In genomic region chr7:34388445-34389276, GRCm38 (mm10) we compare ENCODE assay signal across 8 mouse cellular contexts. TPM values are rescaled to one million over a fixed set of nuclear protein-coding genes. Genes with fewer than 3 reads are reported as not detected.
DNase-seq lines count a peak whose midpoint lies in the region; ATAC-seq and TF ChIP-seq lines count a peak whose summit lies in the region.

No protein-coding gene starts in this region.

- no peak for TF ChIP-seq EP300 in lung, postnatal 0 days (IDR thresholded peaks at IDR 0.05)

- peak; percentile 62 for DNase-seq in c-Kit-positive CD71-positive TER-119-positive erythroid progenitor cells, embryonic 14.5 days (ENCODE audit: low spot score)
- DNase-seq in heart, postnatal 14 days: peak; percentile 77 to 79
- peak; percentile 58 to 68 for DNase-seq in layer of hippocampus, adult 18-20 months (ENCODE audit: low spot score in 2 of 2)
- DNase-seq in lung, postnatal 0 days (ENCODE audit: low spot score): peak; percentile 82
- DNase-seq in ovary, adult 18-20 months (ENCODE audit: low spot score): peak; percentile 30
- peak; percentile 72 for DNase-seq in thymus, postnatal 0 days (ENCODE audit: low spot score)

- peak overlapping the region; percentile 99 for H3K9ac ChIP-seq in forebrain, embryonic 13.5 days
- peak overlapping the region; percentile 96 for H3K9ac ChIP-seq in lung, postnatal 0 days (replicated peaks; ENCODE audit: low read depth)

- peak overlapping the region; percentile 75 for H3K4me2 ChIP-seq in forebrain, embryonic 13.5 days
- H3K4me2 ChIP-seq in lung, postnatal 0 days (replicated peaks; ENCODE audit: low read depth, low read length): peak overlapping the region; percentile 71

- no peaks in the 10 kb centered on the region for H3K9me3 ChIP-seq in E14TG2a.4 (ENCODE audit: low read length)
- no peaks in the 10 kb centered on the region for H3K9me3 ChIP-seq in forebrain, embryonic 13.5 days (replicated peaks)
- no peaks in the 10 kb centered on the region for H3K9me3 ChIP-seq in lung, postnatal 0 days (ENCODE audit: low read length)

- H3K4me1 ChIP-seq in E14TG2a.4 (replicated peaks; ENCODE audit: low read depth, low read length): peaks cover 57% of the 10 kb centered on the region
- peaks cover 45% of the 10 kb centered on the region for H3K4me1 ChIP-seq in forebrain, embryonic 13.5 days
- peaks cover 10% of the 10 kb centered on the region; the same call in 1 of the 2 replicates for H3K4me1 ChIP-seq in lung, postnatal 0 days (ENCODE audit: insufficient read depth, low read depth, low read length)

- under 1% methylated on average over 63 of the region's 64 CpGs for WGBS in forebrain, embryonic 13.5 days
- under 1% methylated on average over 58 of the region's 64 CpGs for WGBS in lung, postnatal 0 days

- H3K4me3 ChIP-seq in E14TG2a.4 (replicated peaks; ENCODE audit: low read length): peak overlapping the region; percentile 98
- H3K4me3 ChIP-seq in forebrain, embryonic 13.5 days: peak overlapping the region; percentile 93
- peak overlapping the region; percentile 96 for H3K4me3 ChIP-seq in lung, postnatal 0 days (ENCODE audit: low read depth, low read length)

- H3K36me3 ChIP-seq in E14TG2a.4 (ENCODE audit: insufficient read depth, low read length): peaks cover 26% of the 10 kb centered on the region
- no peaks in the 10 kb centered on the region for H3K36me3 ChIP-seq in forebrain, embryonic 13.5 days (ENCODE audit: poor library complexity, severe bottlenecking)
- H3K36me3 ChIP-seq in lung, postnatal 0 days (ENCODE audit: insufficient read depth, low read length): no peaks in the 10 kb centered on the region

- peak overlapping the region; percentile 98 for H3K27ac ChIP-seq in forebrain, embryonic 13.5 days
- peak overlapping the region; percentile 99 for H3K27ac ChIP-seq in lung, postnatal 0 days (ENCODE audit: low read length)

- no peak for TF ChIP-seq CTCF in E14TG2a.4 (conservative IDR thresholded peaks at IDR 0.05; ENCODE audit: low read length)
- TF ChIP-seq CTCF in lung, postnatal 0 days (IDR thresholded peaks at IDR 0.05): no peak

- intact Hi-C loops in heart, postnatal 14 days (cut with DNase I): no loop called here

- no peak for ATAC-seq in forebrain, embryonic 13.5 days
- peak; percentile 53 for ATAC-seq in lung, postnatal 0 days

- no peaks in the 10 kb centered on the region for H3K27me3 ChIP-seq in E14TG2a.4 (ENCODE audit: insufficient read depth, low read length)
- no peaks in the 10 kb centered on the region for H3K27me3 ChIP-seq in forebrain, embryonic 13.5 days
- no peaks in the 10 kb centered on the region for H3K27me3 ChIP-seq in lung, postnatal 0 days (replicated peaks; ENCODE audit: insufficient read depth, low read length)

RNA-seq across cellular contexts. Expression of gene Lsm14a, which starts 4.5 kb away (rescaled TPM):
- 95.1 and 96.0 TPM in 2 replicates for polyA plus RNA-seq in forebrain, embryonic 13.5 days (2015; fragmentation: Nextera tagmentation; extraction: Ambion mirVana)
- 10 to 100 TPM; 81.3 to 87.3 TPM for total RNA-seq in heart, postnatal 14 days (2021)
- total RNA-seq in layer of hippocampus, adult 18-20 months (2021): 10 to 100 TPM; 89.8 to 94.0 TPM
- 76.1 and 80.2 TPM in 2 replicates for polyA plus RNA-seq in lung, postnatal 0 days (2015; fragmentation: Nextera tagmentation; extraction: Ambion mirVana)
- 93.7 and 109 TPM in 2 replicates for polyA plus RNA-seq in thymus, postnatal 0 days (2015; fragmentation: Nextera tagmentation; extraction: Ambion mirVana)

Comparison
In these comparisons a context has a peak if more than half of its experiments do, and no peak if none do; other contexts are left out.
1. DNase-seq: peak in every context shown above with its lines; median percentile 82 in lung, postnatal 0 days; 78 in heart, postnatal 14 days; 72 in thymus, postnatal 0 days; 63 in layer of hippocampus, adult 18-20 months; 62 in c-Kit-positive CD71-positive TER-119-positive erythroid progenitor cells, embryonic 14.5 days; 30 in ovary, adult 18-20 months.